Mouse (Mus musculus): ENCODE results near the gene Ccdc187. TPM values are rescaled to one million over a fixed set of nuclear protein-coding genes. Genes with fewer than 3 reads are reported as not detected.

Ccdc187 gene
- not detected in 4 replicates for total RNA-seq (2023; ENCODE audit: inconsistent age)

DNA sequence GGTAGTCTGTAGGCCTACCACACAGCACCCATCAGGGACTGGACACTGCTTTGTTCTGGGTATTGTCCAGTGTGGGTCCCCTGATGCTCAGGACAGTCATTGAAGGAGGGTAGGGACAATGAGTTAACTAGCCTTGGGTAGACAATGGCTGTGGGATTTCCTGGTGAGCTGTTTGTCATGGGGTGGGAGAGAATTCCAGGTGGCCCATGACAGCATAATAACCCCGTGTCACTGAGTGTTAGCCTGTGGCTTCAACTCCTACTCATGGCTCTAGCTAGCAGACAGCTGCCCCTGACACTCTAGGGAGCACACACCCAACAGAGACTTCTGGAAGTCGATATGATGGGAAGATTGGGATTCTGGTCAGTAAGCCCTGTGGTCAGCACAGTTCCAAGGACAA lies at the start of gene Ccdc187:
Gene Ccdc187, minus strand, starts transcription at position 101 of the 400 bp plus-strand sequence.

DNA sequence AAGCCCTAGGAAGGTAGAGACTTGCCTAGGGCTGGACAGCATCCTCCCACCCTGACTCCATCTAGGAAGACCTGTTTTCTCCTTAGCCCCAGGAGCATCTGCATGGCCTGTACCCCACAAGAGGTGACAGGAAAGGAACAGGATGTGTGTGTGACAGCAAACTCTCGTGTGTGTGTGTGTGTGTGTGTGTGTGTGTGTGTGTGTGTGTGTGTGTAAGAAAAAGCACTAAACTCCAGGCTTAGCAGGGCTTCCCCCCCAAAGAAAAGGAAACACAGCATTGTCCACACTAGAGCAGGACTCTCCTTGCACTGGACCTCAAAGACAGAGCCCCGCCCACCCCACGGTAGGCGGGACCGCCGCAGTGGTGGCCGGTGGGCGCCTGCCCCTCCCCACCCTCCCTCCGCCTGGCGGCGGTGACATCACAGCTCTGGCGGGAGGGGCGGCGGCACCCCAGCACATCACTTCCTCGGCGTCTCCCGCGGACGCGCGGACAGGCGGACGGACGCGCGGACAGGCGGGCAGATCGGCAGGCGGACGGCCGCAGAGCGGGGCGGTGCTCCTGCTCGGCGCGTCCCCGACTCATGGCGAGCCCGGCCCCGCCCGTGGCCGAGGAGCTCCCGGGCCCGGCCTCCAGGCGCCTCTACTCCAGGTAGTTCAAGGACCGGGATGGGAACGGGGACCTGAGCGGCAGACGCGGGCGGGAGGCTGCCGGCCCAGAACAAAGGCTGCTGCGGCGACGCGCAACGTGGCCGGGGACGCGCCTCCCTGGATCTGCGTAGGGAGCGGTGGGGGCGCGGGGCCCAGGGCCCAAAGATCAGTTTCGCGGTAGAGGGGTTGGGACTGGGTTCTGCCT lies 20.9 kb upstream of the Ccdc187 start, which contains the start of gene Gpsm1:
Gene Gpsm1, plus strand, starts transcription at position 444 of the 853 bp plus-strand sequence.

DNA sequence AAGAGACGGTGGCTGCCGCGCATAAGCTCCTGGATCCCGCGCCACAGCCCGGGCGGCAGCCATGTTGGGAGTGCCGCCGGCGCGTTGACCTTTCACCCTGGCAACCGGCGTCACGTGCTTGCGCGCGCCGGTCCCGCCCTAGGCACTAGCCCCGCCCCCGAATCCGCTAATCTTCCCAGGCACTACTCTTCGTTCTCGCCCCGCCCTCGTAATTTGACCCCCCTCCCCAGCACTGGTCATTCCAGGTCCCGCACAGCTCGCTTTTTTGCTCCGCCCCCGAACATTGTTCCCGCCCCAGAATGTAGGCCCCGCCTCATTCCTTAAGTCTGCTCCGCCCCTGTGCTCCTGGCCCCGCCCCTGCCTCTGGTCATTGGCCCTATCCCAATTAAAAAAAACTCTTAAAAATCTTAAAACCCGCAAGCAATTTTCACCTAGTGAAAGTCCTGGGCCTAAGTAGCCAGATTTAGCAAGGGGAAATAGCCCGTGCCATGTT lies 57.0 kb downstream of the Ccdc187 start, which contains the start of gene Qsox2:
Gene Qsox2, minus strand, starts transcription at position 236 of the 493 bp plus-strand sequence.

DNA sequence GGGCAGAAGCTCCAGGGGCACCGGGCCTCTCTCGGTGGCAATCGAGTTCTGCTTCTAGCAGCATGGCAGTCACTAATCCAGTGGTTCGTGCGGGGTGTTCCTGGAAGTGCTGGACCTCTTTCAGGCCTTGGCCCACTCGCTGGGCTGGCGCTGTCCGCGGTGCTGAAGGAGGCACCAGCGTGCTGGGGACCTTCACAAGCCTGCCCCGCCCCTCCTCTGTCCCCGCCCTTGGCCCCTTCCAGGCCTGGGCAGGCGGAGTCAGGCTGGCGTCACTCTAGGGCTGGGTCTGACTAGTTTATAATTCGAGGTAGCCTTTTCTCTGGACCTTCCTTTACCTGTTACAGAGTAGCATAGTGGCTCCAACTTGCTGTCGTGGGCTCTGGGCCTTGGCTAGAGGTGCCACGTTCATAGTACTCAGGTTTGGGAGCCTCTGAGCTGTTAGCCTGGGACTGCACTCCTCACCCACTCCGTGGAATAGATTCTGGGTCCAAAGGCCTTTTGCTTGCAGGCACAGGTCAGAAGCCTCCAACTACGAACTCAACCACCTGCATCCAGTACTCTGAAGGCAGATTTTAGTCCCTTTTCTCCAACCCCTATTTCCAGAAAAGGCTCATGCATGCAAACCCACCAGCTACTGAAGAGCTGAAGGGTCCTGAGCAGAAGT lies 86.1 kb downstream of the Ccdc187 start, which contains the start of gene Lhx3:
Gene Lhx3, minus strand, starts transcription at position 164 of the 664 bp plus-strand sequence.

Other genes with a start within 250 kb of the Ccdc187 start
- 1.3 to 2.8 TPM (median 1.9 TPM) in 4 replicates for gene Nacc2, start 171.3 kb downstream of the Ccdc187 start, total RNA-seq (2023; ENCODE audit: inconsistent age)
- 0.24 TPM in 1 of 4 replicates, not detected in the others for gene Lhx3, start 86.3 kb downstream of the Ccdc187 start, total RNA-seq (2023; ENCODE audit: inconsistent age)
- gene Qsox2, start 57.0 kb downstream of the Ccdc187 start, total RNA-seq (2023; ENCODE audit: inconsistent age) = 6.7 to 8.6 TPM (median 7.6 TPM) in 4 replicates
- 29.0 to 35.0 TPM (median 34.3 TPM) in 4 replicates for gene Gpsm1, start 21.0 kb upstream of the Ccdc187 start, total RNA-seq (2023; ENCODE audit: inconsistent age)
- 9.6 to 11.2 TPM (median 9.8 TPM) in 4 replicates for gene Dnlz, start 57.6 kb upstream of the Ccdc187 start, total RNA-seq (2023; ENCODE audit: inconsistent age)
- gene Card9, start 66.4 kb upstream of the Ccdc187 start, total RNA-seq (2023; ENCODE audit: inconsistent age) = 0.51 TPM in 1 of 4 replicates, not detected in the others
- 96.6 to 118 TPM (median 112 TPM) in 4 replicates for gene Snapc4, start 86.1 kb upstream of the Ccdc187 start, total RNA-seq (2023; ENCODE audit: inconsistent age)
- 123 to 146 TPM (median 138 TPM) in 4 replicates for gene Entr1, start 94.8 kb upstream of the Ccdc187 start, total RNA-seq (2023; ENCODE audit: inconsistent age)
- 81.3 to 95.6 TPM (median 89.5 TPM) in 4 replicates for gene Pmpca, start 94.8 kb upstream of the Ccdc187 start, total RNA-seq (2023; ENCODE audit: inconsistent age)
- 29.9 to 34.7 TPM (median 31.4 TPM) in 4 replicates for gene Inpp5e, start 114.6 kb upstream of the Ccdc187 start, total RNA-seq (2023; ENCODE audit: inconsistent age)
- gene Sec16a, start 150.7 kb upstream of the Ccdc187 start, total RNA-seq (2023; ENCODE audit: inconsistent age) = 93.3 to 99.4 TPM (median 95.2 TPM) in 4 replicates
- 24.2 to 30.5 TPM (median 29.4 TPM) in 4 replicates for gene Notch1, start 222.1 kb upstream of the Ccdc187 start, total RNA-seq (2023; ENCODE audit: inconsistent age)